Mouse (Mus musculus): ENCODE measurements around the gene Zfp961. TPM values are rescaled to one million over a fixed set of nuclear protein-coding genes. Genes with fewer than 3 reads are reported as not detected.

Gene Zfp961
- total and polyA plus RNA-seq, 2 experiments from 2014 or later: 11.0 to 23.8 TPM

DNA sequence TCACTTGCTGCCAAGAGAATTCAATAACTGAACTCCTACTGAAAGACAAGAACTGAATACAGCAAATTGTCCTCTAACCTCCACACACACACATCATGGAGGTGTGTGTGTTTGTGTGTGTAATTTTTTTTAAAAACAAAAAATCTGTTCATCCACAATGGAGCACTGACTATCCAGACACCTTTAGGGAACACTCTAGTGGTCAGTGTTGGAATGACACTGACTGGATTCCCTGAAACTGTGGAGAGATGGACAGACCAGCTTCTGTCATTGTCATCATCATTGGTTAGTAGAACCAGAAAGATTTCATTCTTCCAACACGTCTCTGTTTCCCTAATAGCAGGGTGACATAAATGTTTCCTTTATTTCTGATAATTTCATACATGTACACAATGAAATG is 21.1 kb downstream of the Zfp961 start:
- no peaks in the 10 kb centered on the region for H3K27me3 ChIP-seq (ENCODE audit: insufficient read depth, low read length)
- no peak overlapping the region for H3K4me3 ChIP-seq (ENCODE audit: low read length)
- WGBS: 74% methylated on average over 1 of the region's 1 CpGs
- peak; percentile 74 for TF ChIP-seq CTCF (IDR thresholded peaks at IDR 0.05; ENCODE audit: low read depth)
- no peaks in the 10 kb centered on the region for H3K9me3 ChIP-seq (ENCODE audit: low read length)
- peaks cover 18% of the 10 kb centered on the region for H3K36me3 ChIP-seq (ENCODE audit: insufficient read depth, low read length)
- H3K9ac ChIP-seq (replicated peaks; ENCODE audit: low read length): no peak overlapping the region
- DNase-seq (ENCODE audit: low spot score) (peak; percentile 20), ATAC-seq (no peak)
- no peak overlapping the region for H3K4me2 ChIP-seq (ENCODE audit: low read depth, low read length)
- H3K4me1 ChIP-seq (ENCODE audit: insufficient read depth, low read length): no peaks in the 10 kb centered on the region
- H3K27ac ChIP-seq: no peak overlapping the region

DNA sequence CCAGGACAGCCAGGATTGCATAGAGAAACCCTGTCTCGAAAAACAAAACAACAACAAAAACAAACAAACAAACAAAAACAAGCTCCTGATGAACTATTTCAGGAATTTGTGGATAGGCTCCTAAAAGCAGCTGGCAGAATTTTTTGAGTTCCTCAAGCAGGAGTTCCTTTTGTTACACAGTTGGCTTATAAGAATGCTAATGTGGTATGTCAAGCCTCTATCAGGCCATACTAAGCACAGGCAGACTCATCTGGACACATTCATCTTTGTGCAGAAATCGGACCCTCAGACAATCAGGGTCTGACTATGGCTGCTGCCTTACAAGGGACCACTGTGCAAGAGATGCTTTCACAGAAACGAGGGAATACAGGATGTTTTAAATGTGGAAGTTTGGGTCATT is 23.4 kb downstream of the Zfp961 start:
- no peak overlapping the region for H3K9ac ChIP-seq (replicated peaks; ENCODE audit: low read length)
- no peaks in the 10 kb centered on the region for H3K36me3 ChIP-seq (ENCODE audit: insufficient read depth, low read length)
- no peaks in the 10 kb centered on the region for H3K9me3 ChIP-seq (ENCODE audit: low read length)
- WGBS: 77% methylated on average over 3 of the region's 3 CpGs
- H3K4me1 ChIP-seq (ENCODE audit: insufficient read depth, low read length): no peaks in the 10 kb centered on the region
- no peak overlapping the region for H3K27ac ChIP-seq
- H3K4me2 ChIP-seq (ENCODE audit: low read depth, low read length): no peak overlapping the region
- H3K4me3 ChIP-seq (ENCODE audit: low read length): no peak overlapping the region
- DNase-seq (ENCODE audit: low spot score): no peak
- TF ChIP-seq CTCF (IDR thresholded peaks at IDR 0.05; ENCODE audit: low read depth): no peak
- H3K27me3 ChIP-seq (ENCODE audit: insufficient read depth, low read length): no peaks in the 10 kb centered on the region
- no peak for ATAC-seq

DNA sequence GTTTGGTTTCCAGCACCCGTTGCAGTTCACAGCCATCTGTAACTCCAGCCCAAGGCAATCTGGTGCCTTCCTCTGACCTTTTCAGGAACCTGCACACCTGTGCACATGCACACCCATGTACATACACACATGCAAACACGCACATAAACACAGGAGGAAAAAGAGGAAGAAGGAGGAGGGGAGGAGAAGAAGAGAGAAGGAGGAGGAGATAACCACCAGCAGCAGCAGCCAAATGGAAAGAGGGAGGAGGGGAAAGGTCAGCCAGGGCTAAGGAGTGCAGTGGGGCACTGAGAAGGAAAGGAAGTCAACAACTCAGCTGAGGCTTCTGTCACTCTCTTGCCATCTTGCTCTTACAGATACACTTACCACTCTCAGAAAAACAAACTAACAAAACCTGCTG is 30.2 kb downstream of the Zfp961 start:
- H3K4me3 ChIP-seq (ENCODE audit: low read length): no peak overlapping the region
- WGBS: 70% methylated on average over 2 of the region's 2 CpGs
- no peak for ATAC-seq
- H3K27me3 ChIP-seq (ENCODE audit: insufficient read depth, low read length): no peaks in the 10 kb centered on the region
- H3K4me2 ChIP-seq (ENCODE audit: low read depth, low read length): no peak overlapping the region
- no peaks in the 10 kb centered on the region for H3K4me1 ChIP-seq (ENCODE audit: insufficient read depth, low read length)
- no peak for TF ChIP-seq CTCF (IDR thresholded peaks at IDR 0.05; ENCODE audit: low read depth)
- DNase-seq (ENCODE audit: low spot score): no peak
- no peaks in the 10 kb centered on the region for H3K9me3 ChIP-seq (ENCODE audit: low read length)
- no peak overlapping the region for H3K27ac ChIP-seq
- H3K9ac ChIP-seq (replicated peaks; ENCODE audit: low read length): no peak overlapping the region
- no peaks in the 10 kb centered on the region for H3K36me3 ChIP-seq (ENCODE audit: insufficient read depth, low read length)

DNA sequence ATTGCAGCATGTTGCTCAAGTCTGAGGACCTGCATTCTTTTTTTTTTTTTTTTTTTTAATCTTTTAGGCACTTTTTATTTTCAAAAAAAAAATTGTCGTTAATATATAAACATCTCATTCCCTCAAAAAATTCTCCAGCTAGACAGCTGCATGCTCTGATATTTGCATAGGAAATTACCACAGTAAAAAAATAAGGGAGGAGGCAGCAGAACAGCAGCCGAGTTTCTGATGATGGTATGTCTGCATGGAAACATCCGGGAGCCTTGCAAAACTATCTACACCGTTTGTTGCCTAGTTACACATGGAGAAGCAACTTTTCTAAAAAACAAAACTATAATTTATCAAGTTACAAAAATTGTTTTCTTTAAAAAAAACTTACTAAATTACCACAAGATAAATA is 30.6 kb downstream of the Zfp961 start:
- no peak overlapping the region for H3K9ac ChIP-seq (replicated peaks; ENCODE audit: low read length)
- no peaks in the 10 kb centered on the region for H3K9me3 ChIP-seq (ENCODE audit: low read length)
- H3K27me3 ChIP-seq (ENCODE audit: insufficient read depth, low read length): no peaks in the 10 kb centered on the region
- no peak for TF ChIP-seq CTCF (IDR thresholded peaks at IDR 0.05; ENCODE audit: low read depth)
- DNase-seq (ENCODE audit: low spot score): no peak
- H3K4me1 ChIP-seq (ENCODE audit: insufficient read depth, low read length): no peaks in the 10 kb centered on the region
- 77% methylated on average over 4 of the region's 4 CpGs for WGBS
- H3K36me3 ChIP-seq (ENCODE audit: insufficient read depth, low read length): no peaks in the 10 kb centered on the region
- no peak overlapping the region for H3K4me2 ChIP-seq (ENCODE audit: low read depth, low read length)
- H3K27ac ChIP-seq: no peak overlapping the region
- no peak for ATAC-seq
- H3K4me3 ChIP-seq (ENCODE audit: low read length): no peak overlapping the region

DNA sequence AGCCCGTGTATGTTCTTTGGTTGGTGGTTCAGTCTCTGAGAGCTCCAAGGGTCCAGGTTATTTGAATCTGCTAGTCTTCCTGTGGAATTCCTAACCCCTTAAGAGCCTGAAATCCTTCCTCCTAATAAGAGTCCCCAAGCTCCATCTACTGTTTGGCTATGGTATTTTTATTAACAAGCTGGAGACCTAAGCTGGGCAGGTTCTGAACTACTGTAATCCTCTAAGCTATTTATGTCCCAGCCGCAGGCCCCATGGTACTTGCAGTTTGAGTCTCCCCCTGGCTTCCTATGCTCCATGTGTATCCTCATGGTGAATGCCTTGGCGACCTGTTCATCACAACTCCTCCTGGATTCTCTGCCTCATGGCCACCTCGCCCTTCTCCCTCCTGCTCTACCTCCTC is 33.8 kb downstream of the Zfp961 start:
- ATAC-seq: peak; percentile 27; the same call in 1 of the 2 replicates
- TF ChIP-seq CTCF (IDR thresholded peaks at IDR 0.05; ENCODE audit: low read depth): peak; percentile 54
- no peaks in the 10 kb centered on the region for H3K27me3 ChIP-seq (ENCODE audit: insufficient read depth, low read length)

DNA sequence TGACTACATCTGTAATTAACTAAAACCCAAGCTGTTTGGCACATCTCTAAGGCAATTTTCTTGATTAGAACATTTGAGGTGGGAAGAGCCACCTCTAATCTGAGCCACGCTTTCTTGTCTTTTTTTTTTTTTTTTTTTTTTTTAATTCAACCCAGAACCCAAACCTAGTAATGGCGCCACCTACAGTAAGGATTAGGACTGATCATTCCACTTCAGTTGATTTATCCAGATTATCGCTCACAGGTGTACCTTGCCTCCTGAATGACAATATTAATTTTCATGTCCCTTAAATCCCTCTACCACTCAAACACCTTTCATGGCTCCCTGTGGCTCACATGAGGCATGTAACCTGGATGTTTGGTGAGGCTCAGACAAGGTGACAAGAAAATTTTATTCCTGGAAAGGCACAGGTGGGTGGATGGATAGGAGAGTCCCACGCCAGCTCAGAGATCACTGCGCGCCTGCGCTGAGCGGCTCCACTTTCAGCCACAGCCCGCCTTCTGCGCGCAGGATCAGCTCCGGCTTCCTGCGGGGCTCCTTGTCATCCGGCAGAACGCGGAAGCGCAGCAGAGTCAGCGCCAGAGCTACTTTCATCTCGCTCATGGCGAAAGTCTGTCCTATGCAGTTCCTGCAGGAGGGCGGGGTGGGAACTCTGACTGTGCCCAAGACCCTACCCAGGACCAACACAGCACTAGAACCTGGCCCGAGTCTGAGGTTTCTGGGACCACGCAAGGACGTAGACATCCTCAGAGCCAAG is 37.5 kb downstream of the Zfp961 start:
- peak overlapping the region; percentile 6; the same call in 1 of the 2 replicates for H3K27ac ChIP-seq
- TF ChIP-seq CTCF (IDR thresholded peaks at IDR 0.05; ENCODE audit: low read depth): peak; percentile 46
- 12% methylated on average over 24 of the region's 24 CpGs for WGBS

More for the DNA sequence above, 33.8 kb downstream of the Zfp961 start:
- Histone ChIP-seq H3K27ac (no peak overlapping the region), H3K4me1 (ENCODE audit: insufficient read depth, low read length) (0 out of 2 replicates have a peak, but pooled peaks cover 3% of the 10 kb centered on the region), H3K9me3 (ENCODE audit: low read length) (no peaks in the 10 kb centered on the region), H3K4me2 (ENCODE audit: low read depth, low read length) (no peak overlapping the region), H3K9ac (replicated peaks; ENCODE audit: low read length) (no peak overlapping the region), H3K36me3 (ENCODE audit: insufficient read depth, low read length) (no peaks in the 10 kb centered on the region), H3K4me3 (ENCODE audit: low read length) (no peak overlapping the region)
- peak; percentile 54 for DNase-seq (ENCODE audit: low spot score)
- WGBS: 59% methylated on average over 4 of the region's 4 CpGs

More for the DNA sequence above, 37.5 kb downstream of the Zfp961 start:
- Histone ChIP-seq H3K9ac (replicated peaks; ENCODE audit: low read length) (peak overlapping the region; percentile 48), H3K4me3 (ENCODE audit: low read length) (peak overlapping the region; percentile 32), H3K9me3 (ENCODE audit: low read length) (no peaks in the 10 kb centered on the region), H3K4me1 (ENCODE audit: insufficient read depth, low read length) (0 out of 2 replicates have a peak, but pooled peaks cover 3% of the 10 kb centered on the region), H3K27me3 (ENCODE audit: insufficient read depth, low read length) (no peaks in the 10 kb centered on the region), H3K36me3 (ENCODE audit: insufficient read depth, low read length) (no peaks in the 10 kb centered on the region), H3K4me2 (ENCODE audit: low read depth, low read length) (peak overlapping the region; percentile 58)
- DNase-seq (ENCODE audit: low spot score): peak; percentile 82
- ATAC-seq: peak; percentile 90
